Mouse (Mus musculus): Measurements from ENCODE around the gene Enpp6. TPM values are rescaled to one million over a fixed set of nuclear protein-coding genes. Genes with fewer than 3 reads are reported as not detected.
"Not testable (repeated sequence)": the region's sequence is repeated elsewhere in the genome, so short reads cannot be mapped to it uniquely, and the experiment has no call there.

Gene Enpp6
- total and polyA plus RNA-seq, 2 experiments from 2014 or later, result 5.5 to 7.7 TPM

- no peaks in the 10 kb centered on the region for H3K36me3 ChIP-seq (replicated peaks; ENCODE audit: control insufficient read depth, insufficient read depth, low read length)
- H3K9me3 ChIP-seq (replicated peaks; ENCODE audit: control insufficient read depth, low read length), result no peaks in the 10 kb centered on the region
- WGBS, result 62% methylated on average over 4 of the region's 4 CpGs
- no peak overlapping the region for H3K4me3 ChIP-seq (ENCODE audit: low read depth, low read length)
- no peak overlapping the region for H3K27ac ChIP-seq (ENCODE audit: low read depth)
- no peak for DNase-seq (ENCODE audit: low spot score)
- no peaks in the 10 kb centered on the region for H3K4me1 ChIP-seq (ENCODE audit: control insufficient read depth, insufficient read depth)
- no peaks in the 10 kb centered on the region for H3K27me3 ChIP-seq (ENCODE audit: control insufficient read depth, insufficient read depth, low read length)
- no peak overlapping the region for H3K4me2 ChIP-seq (ENCODE audit: low read depth, low read length)
- no peak for ATAC-seq (ENCODE audit: insufficient read depth, low read depth)
- TF ChIP-seq CTCF (IDR thresholded peaks at IDR 0.05; ENCODE audit: low read depth) (no peak), EP300 (IDR thresholded peaks at IDR 0.05; ENCODE audit: low read depth) (no peak)
- H3K9ac ChIP-seq (replicated peaks; ENCODE audit: low read depth, low read length), result no peak overlapping the region
These were observed 47.3 kb downstream of the Enpp6 start for GRCm38 (mm10) chr8:47033976-47034375.

GRCm38 (mm10) chr8:47036501-47036900, 49.8 kb downstream of the Enpp6 start:
- Histone ChIP-seq H3K9me3 (replicated peaks; ENCODE audit: control insufficient read depth, low read length) (no peaks in the 10 kb centered on the region; the same call in 1 of the 2 replicates), H3K4me1 (ENCODE audit: control insufficient read depth, insufficient read depth) (no peaks in the 10 kb centered on the region), H3K4me2 (ENCODE audit: low read depth, low read length) (no peak overlapping the region), H3K9ac (replicated peaks; ENCODE audit: low read depth, low read length) (no peak overlapping the region), H3K27ac (ENCODE audit: low read depth) (no peak overlapping the region), H3K27me3 (ENCODE audit: control insufficient read depth, insufficient read depth, low read length) (no peaks in the 10 kb centered on the region), H3K4me3 (ENCODE audit: low read depth, low read length) (no peak overlapping the region), H3K36me3 (replicated peaks; ENCODE audit: control insufficient read depth, insufficient read depth, low read length) (no peaks in the 10 kb centered on the region)
- DNase-seq (ENCODE audit: low spot score), result no peak
- TF ChIP-seq CTCF (IDR thresholded peaks at IDR 0.05; ENCODE audit: low read depth) (no peak), EP300 (IDR thresholded peaks at IDR 0.05; ENCODE audit: low read depth) (no peak)
- no peak for ATAC-seq (ENCODE audit: insufficient read depth, low read depth)
- WGBS, result 75% methylated on average over 8 of the region's 8 CpGs

- no peak overlapping the region for H3K9ac ChIP-seq (replicated peaks; ENCODE audit: low read depth, low read length)
- no peak for ATAC-seq (ENCODE audit: insufficient read depth, low read depth)
- H3K27me3 ChIP-seq (ENCODE audit: control insufficient read depth, insufficient read depth, low read length), result no peaks in the 10 kb centered on the region
- H3K9me3 ChIP-seq (replicated peaks; ENCODE audit: control insufficient read depth, low read length), result no peaks in the 10 kb centered on the region; the same call in 1 of the 2 replicates
- WGBS, result 67% methylated on average over 5 of the region's 5 CpGs
- H3K4me2 ChIP-seq (ENCODE audit: low read depth, low read length), result no peak overlapping the region
- H3K4me1 ChIP-seq (ENCODE audit: control insufficient read depth, insufficient read depth), result no peaks in the 10 kb centered on the region
- H3K4me3 ChIP-seq (ENCODE audit: low read depth, low read length), result no peak overlapping the region
- DNase-seq (ENCODE audit: low spot score), result no peak
- no peak overlapping the region for H3K27ac ChIP-seq (ENCODE audit: low read depth)
- no peak for TF ChIP-seq EP300 (IDR thresholded peaks at IDR 0.05; ENCODE audit: low read depth)
- TF ChIP-seq CTCF (IDR thresholded peaks at IDR 0.05; ENCODE audit: low read depth), result no peak
- H3K36me3 ChIP-seq (replicated peaks; ENCODE audit: control insufficient read depth, insufficient read depth, low read length), result no peaks in the 10 kb centered on the region
These were observed 50.7 kb downstream of the Enpp6 start for GRCm38 (mm10) chr8:47037405-47037804.

- H3K4me1 ChIP-seq (ENCODE audit: control insufficient read depth, insufficient read depth); H3K4me2 ChIP-seq (ENCODE audit: low read depth, low read length); H3K27me3 ChIP-seq (ENCODE audit: control insufficient read depth, insufficient read depth, low read length); H3K36me3 ChIP-seq (replicated peaks; ENCODE audit: control insufficient read depth, insufficient read depth, low read length); ATAC-seq (ENCODE audit: insufficient read depth, low read depth); H3K27ac ChIP-seq (ENCODE audit: low read depth); DNase-seq (ENCODE audit: low spot score); H3K9ac ChIP-seq (replicated peaks; ENCODE audit: low read depth, low read length); H3K4me3 ChIP-seq (ENCODE audit: low read depth, low read length); H3K9me3 ChIP-seq (replicated peaks; ENCODE audit: control insufficient read depth, low read length): not testable (repeated sequence)
- WGBS, result 89% methylated on average over 2 of the region's 4 CpGs
These were observed 53.5 kb downstream of the Enpp6 start for GRCm38 (mm10) chr8:47040215-47040614.

GRCm38 (mm10) chr8:47046340-47046739, 59.7 kb downstream of the Enpp6 start:
- DNase-seq (ENCODE audit: low spot score) (no peak), ATAC-seq (ENCODE audit: insufficient read depth, low read depth) (no peak; the same call in 1 of the 2 replicates)
- Histone ChIP-seq H3K27me3 (ENCODE audit: control insufficient read depth, insufficient read depth, low read length) (no peaks in the 10 kb centered on the region), H3K9me3 (replicated peaks; ENCODE audit: control insufficient read depth, low read length) (0 out of 2 replicates have a peak, but pooled peaks cover 3% of the 10 kb centered on the region), H3K27ac (ENCODE audit: low read depth) (no peak overlapping the region), H3K4me1 (ENCODE audit: control insufficient read depth, insufficient read depth) (no peaks in the 10 kb centered on the region), H3K4me3 (ENCODE audit: low read depth, low read length) (no peak overlapping the region), H3K9ac (replicated peaks; ENCODE audit: low read depth, low read length) (no peak overlapping the region), H3K4me2 (ENCODE audit: low read depth, low read length) (no peak overlapping the region), H3K36me3 (replicated peaks; ENCODE audit: control insufficient read depth, insufficient read depth, low read length) (no peaks in the 10 kb centered on the region)
- no peak for TF ChIP-seq EP300 (IDR thresholded peaks at IDR 0.05; ENCODE audit: low read depth)
- no peak for TF ChIP-seq CTCF (IDR thresholded peaks at IDR 0.05; ENCODE audit: low read depth)
- WGBS, result 66% methylated on average over 4 of the region's 4 CpGs

- Histone ChIP-seq H3K4me3 (ENCODE audit: low read depth, low read length) (no peak overlapping the region), H3K36me3 (replicated peaks; ENCODE audit: control insufficient read depth, insufficient read depth, low read length) (no peaks in the 10 kb centered on the region), H3K27ac (ENCODE audit: low read depth) (no peak overlapping the region), H3K4me1 (ENCODE audit: control insufficient read depth, insufficient read depth) (no peaks in the 10 kb centered on the region), H3K9ac (replicated peaks; ENCODE audit: low read depth, low read length) (no peak overlapping the region), H3K27me3 (ENCODE audit: control insufficient read depth, insufficient read depth, low read length) (no peaks in the 10 kb centered on the region), H3K4me2 (ENCODE audit: low read depth, low read length) (no peak overlapping the region), H3K9me3 (replicated peaks; ENCODE audit: control insufficient read depth, low read length) (0 out of 2 replicates have a peak, but pooled peaks cover 3% of the 10 kb centered on the region)
- TF ChIP-seq EP300 (IDR thresholded peaks at IDR 0.05; ENCODE audit: low read depth), result no peak
- TF ChIP-seq CTCF (IDR thresholded peaks at IDR 0.05; ENCODE audit: low read depth), result no peak
- DNase-seq (ENCODE audit: low spot score) (no peak), ATAC-seq (ENCODE audit: insufficient read depth, low read depth) (no peak)
- 92% methylated on average over 2 of the region's 2 CpGs for WGBS
These were observed 60.5 kb downstream of the Enpp6 start for GRCm38 (mm10) chr8:47047146-47047545.

All from heart, postnatal 0 days (tissue).